Mouse (Mus musculus): ENCODE measurements around the gene Cdhr3. TPM values are rescaled to one million over a fixed set of nuclear protein-coding genes. Genes with fewer than 3 reads are reported as not detected.

Gene Cdhr3
- total RNA-seq (2021) (under 1 TPM; 0.34 to 0.39 TPM), polyA plus RNA-seq (2012; rRNA removed) (0.76 and 1.8 TPM in 2 replicates)
- long read RNA-seq, partial matches to known transcripts = 0 of 2 reads
- long read RNA-seq, other reads (novel, unspliced or antisense) = 2 of 2 reads

- no peaks in the 10 kb centered on the region for H3K4me1 ChIP-seq (ENCODE audit: control insufficient read depth, insufficient read depth, low read length)
- no peak for TF ChIP-seq CTCF (IDR thresholded peaks at IDR 0.05)
- no peak for TF ChIP-seq EP300 (IDR thresholded peaks at IDR 0.05; ENCODE audit: insufficient read depth, low read depth, low read length)
- TF ChIP-seq POLR2A (IDR thresholded peaks at IDR 0.05; ENCODE audit: insufficient read depth, low read depth, low read length) = no peak
- WGBS = 68% methylated on average over 6 of the region's 6 CpGs
- H3K27ac ChIP-seq = no peak within 1 kb of the TSS
- no peak for DNase-seq
- no peaks in the 10 kb centered on the region for H3K36me3 ChIP-seq (ENCODE audit: control insufficient read depth, insufficient read depth, low read length)
- intact Hi-C loops (cut with DNase I) = no loop called here
- no peaks in the 10 kb centered on the region; the same call in 1 of the 2 replicates for H3K27me3 ChIP-seq (ENCODE audit: control insufficient read depth, insufficient read depth, low read length)
- H3K9ac ChIP-seq (ENCODE audit: low read depth, low read length) = no peak within 1 kb of the TSS
- H3K79me2 ChIP-seq (replicated peaks; ENCODE audit: control insufficient read depth, insufficient read depth, low read length) = no peaks in the 10 kb centered on the region
- no peak within 1 kb of the TSS for H3K4me3 ChIP-seq
Observed at GRCm38 (mm10) chr12:33092775-33093174, at the start of gene Cdhr3. Gene Cdhr3, minus strand, starts transcription at chr12:33092875.

- Histone ChIP-seq H3K79me2 (replicated peaks; ENCODE audit: control insufficient read depth, insufficient read depth, low read length) (no peaks in the 10 kb centered on the region), H3K27ac (no peak overlapping the region; the same call in 1 of the 2 replicates), H3K27me3 (ENCODE audit: control insufficient read depth, insufficient read depth, low read length) (no peaks in the 10 kb centered on the region), H3K4me1 (ENCODE audit: control insufficient read depth, insufficient read depth, low read length) (0 out of 2 replicates have a peak, but pooled peaks cover 1% of the 10 kb centered on the region), H3K9ac (ENCODE audit: low read depth, low read length) (no peak overlapping the region), H3K36me3 (ENCODE audit: control insufficient read depth, insufficient read depth, low read length) (peaks cover 2% of the 10 kb centered on the region; the same call in 1 of the 2 replicates), H3K4me3 (no peak overlapping the region)
- peak in 1 of 2 experiments; percentile 39 for DNase-seq
- no peak for TF ChIP-seq POLR2A (IDR thresholded peaks at IDR 0.05; ENCODE audit: insufficient read depth, low read depth, low read length)
- TF ChIP-seq EP300 (IDR thresholded peaks at IDR 0.05; ENCODE audit: insufficient read depth, low read depth, low read length) = no peak
- TF ChIP-seq CTCF (IDR thresholded peaks at IDR 0.05) = no peak
- WGBS = 62% methylated on average over 3 of the region's 3 CpGs
- intact Hi-C loops (cut with DNase I) = no loop called here
Observed at GRCm38 (mm10) chr12:33139083-33139482, 46.4 kb upstream of the Cdhr3 start.

DNA sequence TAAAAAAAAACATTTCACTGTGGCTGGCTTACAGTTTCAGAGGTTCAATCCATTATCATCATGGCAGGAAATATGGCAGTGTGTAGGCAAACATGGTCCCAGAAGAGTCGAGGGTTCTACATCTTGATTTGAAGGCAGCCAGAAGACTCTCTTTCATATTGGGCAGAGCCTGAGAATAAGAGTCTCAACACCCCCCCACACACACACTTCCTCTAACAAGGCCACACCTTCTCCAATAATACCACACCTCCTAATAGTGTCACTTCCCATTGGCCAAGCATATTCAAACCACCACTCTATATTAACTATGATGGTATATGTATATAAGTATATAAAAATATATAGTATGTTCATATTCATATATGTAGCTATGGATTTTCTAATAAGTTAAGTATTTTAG, 45.2 kb upstream of the Cdhr3 start:
- H3K27ac ChIP-seq = no peak overlapping the region
- H3K27me3 ChIP-seq (ENCODE audit: control insufficient read depth, insufficient read depth, low read length) = no peaks in the 10 kb centered on the region
- H3K9ac ChIP-seq (ENCODE audit: low read depth, low read length) = no peak overlapping the region
- H3K79me2 ChIP-seq (replicated peaks; ENCODE audit: control insufficient read depth, insufficient read depth, low read length) = no peaks in the 10 kb centered on the region
- no peak overlapping the region for H3K4me3 ChIP-seq
- H3K36me3 ChIP-seq (ENCODE audit: control insufficient read depth, insufficient read depth, low read length) = peaks cover 2% of the 10 kb centered on the region; the same call in 1 of the 2 replicates
- H3K4me1 ChIP-seq (ENCODE audit: control insufficient read depth, insufficient read depth, low read length) = 0 out of 2 replicates have a peak, but pooled peaks cover 1% of the 10 kb centered on the region
- TF ChIP-seq POLR2A (IDR thresholded peaks at IDR 0.05; ENCODE audit: insufficient read depth, low read depth, low read length) (no peak), EP300 (IDR thresholded peaks at IDR 0.05; ENCODE audit: insufficient read depth, low read depth, low read length) (no peak), CTCF (IDR thresholded peaks at IDR 0.05) (no peak)
- intact Hi-C loops (cut with DNase I) = no loop called here
- DNase-seq = no peak
- WGBS = 34% methylated on average over 1 of the region's 1 CpGs

DNA sequence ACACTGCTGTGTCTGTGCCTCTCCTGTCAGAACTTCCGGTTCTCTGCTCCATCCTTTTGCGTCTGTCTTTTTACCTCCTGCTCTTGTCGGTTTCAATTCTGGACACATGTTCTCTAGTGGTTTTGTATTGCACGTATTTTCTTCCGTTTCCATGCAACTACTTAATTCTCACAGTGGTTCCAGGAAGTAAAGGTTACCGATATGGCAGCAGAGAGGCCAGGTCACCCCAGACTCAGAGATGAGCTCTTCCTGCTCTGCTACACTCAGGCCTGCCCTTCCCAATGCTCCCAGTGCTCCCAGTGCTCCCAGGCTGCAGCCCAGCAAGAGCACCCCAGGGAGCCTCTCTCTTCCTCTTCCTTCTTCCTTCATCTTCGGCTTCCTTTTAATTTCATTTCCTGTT, 39.1 kb upstream of the Cdhr3 start:
- H3K4me1 ChIP-seq (ENCODE audit: control insufficient read depth, insufficient read depth, low read length) = peaks cover 2% of the 10 kb centered on the region
- H3K27me3 ChIP-seq (ENCODE audit: control insufficient read depth, insufficient read depth, low read length) = no peaks in the 10 kb centered on the region
- H3K9ac ChIP-seq (ENCODE audit: low read depth, low read length) = no peak overlapping the region
- intact Hi-C loops (cut with DNase I) = no loop called here
- no peaks in the 10 kb centered on the region for H3K79me2 ChIP-seq (replicated peaks; ENCODE audit: control insufficient read depth, insufficient read depth, low read length)
- 36% methylated on average over 7 of the region's 7 CpGs for WGBS
- no peak overlapping the region for H3K27ac ChIP-seq
- DNase-seq = no peak
- no peak for TF ChIP-seq POLR2A (IDR thresholded peaks at IDR 0.05; ENCODE audit: insufficient read depth, low read depth, low read length)
- TF ChIP-seq EP300 (IDR thresholded peaks at IDR 0.05; ENCODE audit: insufficient read depth, low read depth, low read length) = no peak
- no peak for TF ChIP-seq CTCF (IDR thresholded peaks at IDR 0.05)
- H3K4me3 ChIP-seq = no peak overlapping the region
- no peaks in the 10 kb centered on the region for H3K36me3 ChIP-seq (ENCODE audit: control insufficient read depth, insufficient read depth, low read length)

DNA sequence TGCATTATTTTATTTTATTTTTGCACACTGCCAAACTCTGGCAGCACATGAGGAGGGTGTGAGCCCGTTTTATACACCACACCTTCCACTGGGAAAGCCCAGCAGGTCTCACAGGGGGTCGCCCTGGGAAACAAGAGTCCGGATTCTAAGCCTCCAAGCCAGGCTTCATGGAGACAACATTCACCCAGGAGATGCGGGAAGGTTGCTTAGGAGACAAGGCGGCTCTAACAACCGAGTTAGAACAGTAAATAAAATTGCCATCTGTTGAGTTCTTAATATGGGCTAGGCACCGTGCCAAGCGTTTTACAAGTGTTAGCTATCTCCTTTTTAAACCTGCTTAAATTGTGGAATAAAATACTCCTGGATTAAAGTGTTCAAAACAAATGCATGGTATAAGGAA, 37.7 kb upstream of the Cdhr3 start:
- Histone ChIP-seq H3K4me1 (ENCODE audit: control insufficient read depth, insufficient read depth, low read length) (peaks cover 2% of the 10 kb centered on the region), H3K36me3 (ENCODE audit: control insufficient read depth, insufficient read depth, low read length) (no peaks in the 10 kb centered on the region), H3K79me2 (replicated peaks; ENCODE audit: control insufficient read depth, insufficient read depth, low read length) (no peaks in the 10 kb centered on the region), H3K27me3 (ENCODE audit: control insufficient read depth, insufficient read depth, low read length) (no peaks in the 10 kb centered on the region), H3K9ac (ENCODE audit: low read depth, low read length) (no peak overlapping the region), H3K27ac (no peak overlapping the region), H3K4me3 (no peak overlapping the region)
- DNase-seq = no peak
- no peak for TF ChIP-seq POLR2A (IDR thresholded peaks at IDR 0.05; ENCODE audit: insufficient read depth, low read depth, low read length)
- TF ChIP-seq EP300 (IDR thresholded peaks at IDR 0.05; ENCODE audit: insufficient read depth, low read depth, low read length) = no peak
- no peak for TF ChIP-seq CTCF (IDR thresholded peaks at IDR 0.05)
- 70% methylated on average over 8 of the region's 8 CpGs for WGBS
- intact Hi-C loops (cut with DNase I) = no loop called here

- Histone ChIP-seq H3K9ac (ENCODE audit: low read depth, low read length) (no peak overlapping the region), H3K4me1 (ENCODE audit: control insufficient read depth, insufficient read depth, low read length) (peaks cover 2% of the 10 kb centered on the region), H3K79me2 (replicated peaks; ENCODE audit: control insufficient read depth, insufficient read depth, low read length) (no peaks in the 10 kb centered on the region), H3K27me3 (ENCODE audit: control insufficient read depth, insufficient read depth, low read length) (no peaks in the 10 kb centered on the region), H3K36me3 (ENCODE audit: control insufficient read depth, insufficient read depth, low read length) (no peaks in the 10 kb centered on the region), H3K27ac (no peak overlapping the region), H3K4me3 (no peak overlapping the region)
- 21% methylated on average over 4 of the region's 4 CpGs for WGBS
- DNase-seq = peak in 1 of 2 experiments; percentile 43
- intact Hi-C loops (cut with DNase I) = no loop called here
- TF ChIP-seq EP300 (IDR thresholded peaks at IDR 0.05; ENCODE audit: insufficient read depth, low read depth, low read length) = no peak
- TF ChIP-seq POLR2A (IDR thresholded peaks at IDR 0.05; ENCODE audit: insufficient read depth, low read depth, low read length) = no peak
- no peak for TF ChIP-seq CTCF (IDR thresholded peaks at IDR 0.05)
Observed at GRCm38 (mm10) chr12:33129410-33129809, 36.7 kb upstream of the Cdhr3 start.
